Mouse (Mus musculus): Measurements from ENCODE around the gene Greb1.
A peak's percentile ranks its signal among the peaks of the same experiment; 100 is the strongest.

Gene Greb1

DNA sequence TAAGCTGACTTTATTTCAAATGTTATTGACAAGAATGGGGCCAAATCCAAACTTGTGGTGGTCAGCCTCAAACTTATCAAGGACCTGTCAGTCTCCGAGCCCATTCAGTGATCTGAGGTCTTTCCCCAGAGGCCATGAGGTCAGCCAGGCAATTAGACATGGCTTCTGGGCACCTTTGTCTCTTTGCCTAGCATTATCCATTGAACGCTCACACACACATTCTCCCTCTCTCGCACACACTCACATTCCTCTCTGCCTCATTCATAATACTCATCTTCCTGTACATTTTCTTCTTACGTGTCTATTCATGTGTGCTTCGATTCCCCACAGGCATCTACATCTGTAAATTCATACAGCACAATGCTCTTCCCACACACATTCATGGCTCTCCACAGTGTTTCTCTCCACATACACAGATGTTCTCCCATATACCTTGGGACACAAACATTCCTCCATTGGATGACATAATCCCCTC lies 3.3 kb upstream of the Greb1 start:
- DNase-seq: no peak

DNA sequence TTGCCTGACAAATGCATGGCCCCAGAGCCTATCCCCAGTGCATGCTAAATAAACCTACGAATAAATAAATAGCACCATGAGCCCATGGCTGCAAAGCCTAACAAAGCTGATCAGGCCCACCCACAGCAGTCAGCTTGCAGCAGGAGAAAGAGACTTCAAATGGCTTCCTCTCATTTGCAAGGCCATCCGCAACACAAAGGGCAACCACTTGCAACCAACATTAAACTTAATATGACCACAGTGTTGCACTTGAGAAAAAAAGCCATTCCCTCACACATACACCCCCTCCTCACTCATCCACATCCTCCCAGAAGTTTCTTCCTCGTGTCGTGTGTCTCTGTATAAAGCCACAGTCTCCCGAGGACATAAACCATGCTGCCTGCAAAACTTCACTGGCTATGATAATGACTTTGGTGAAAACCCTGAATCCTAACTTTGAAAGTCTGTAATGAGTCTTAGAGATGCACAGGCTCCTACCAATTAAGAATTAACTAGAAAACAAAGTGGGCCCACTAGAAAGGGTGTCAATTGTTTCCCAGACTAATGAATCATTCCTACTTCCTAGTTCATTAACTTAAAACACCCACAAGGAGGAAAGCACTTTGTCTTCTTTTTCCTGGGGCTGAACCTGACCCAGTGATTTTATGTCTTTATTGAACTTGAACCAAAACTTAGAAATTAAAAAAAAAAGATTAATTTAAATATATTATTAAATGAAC lies 2.7 kb upstream of the Greb1 start:
- DNase-seq: no peak

GRCm38 (mm10) chr12:16800959-16801315 lies 251 bp upstream of the Greb1 start:
- DNase-seq: no peak

GRCm38 (mm10) chr12:16799928-16800258 lies 793 bp downstream of the Greb1 start:
- DNase-seq: no peak

- DNase-seq: no peak
Observed at GRCm38 (mm10) chr12:16798894-16799293, 1.8 kb downstream of the Greb1 start.

DNA sequence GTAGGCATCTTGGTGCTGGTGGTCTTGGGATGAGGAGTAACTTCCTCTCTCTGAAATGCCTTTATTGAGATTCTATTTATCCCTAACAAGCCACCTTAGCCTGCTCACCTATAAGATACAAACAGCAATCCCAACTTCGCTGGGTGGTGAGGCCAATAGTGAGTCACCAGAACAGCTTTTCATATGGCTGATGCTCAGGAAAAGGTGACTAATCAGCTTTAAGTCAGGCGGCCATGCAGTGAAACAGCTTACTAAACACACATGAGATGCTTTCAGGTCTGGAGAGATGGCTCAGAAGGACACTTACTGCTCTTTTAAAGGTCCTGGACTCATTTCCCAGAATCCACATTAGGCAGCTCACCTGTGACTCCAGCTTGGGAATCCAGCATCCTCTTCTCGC lies 4.9 kb downstream of the Greb1 start:
- DNase-seq: no peak

GRCm38 (mm10) chr12:16793371-16793770 lies 7.3 kb downstream of the Greb1 start:
- DNase-seq: no peak

DNA sequence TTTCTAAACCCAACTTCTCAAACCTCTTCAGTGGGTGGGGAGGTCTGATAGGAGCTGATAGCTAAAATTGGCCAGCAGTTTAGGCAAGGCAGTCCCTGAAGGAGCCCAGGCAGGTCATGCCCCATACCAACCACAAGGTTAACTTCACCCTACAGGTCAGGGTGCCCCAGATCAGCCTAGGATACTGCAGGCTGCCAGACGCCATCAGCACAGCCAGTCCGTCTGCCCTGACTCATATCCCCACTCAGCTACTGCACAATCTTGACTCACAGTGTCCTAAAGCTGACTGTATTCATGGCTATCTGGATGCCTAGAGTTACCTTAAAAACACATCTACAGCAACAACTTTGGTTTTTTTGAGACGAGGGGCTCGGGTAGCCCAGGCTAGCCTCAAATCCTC lies 10.2 kb downstream of the Greb1 start:
- no peak for DNase-seq

- DNase-seq: no peak
Observed at GRCm38 (mm10) chr12:16789756-16790155, 10.9 kb downstream of the Greb1 start.

DNA sequence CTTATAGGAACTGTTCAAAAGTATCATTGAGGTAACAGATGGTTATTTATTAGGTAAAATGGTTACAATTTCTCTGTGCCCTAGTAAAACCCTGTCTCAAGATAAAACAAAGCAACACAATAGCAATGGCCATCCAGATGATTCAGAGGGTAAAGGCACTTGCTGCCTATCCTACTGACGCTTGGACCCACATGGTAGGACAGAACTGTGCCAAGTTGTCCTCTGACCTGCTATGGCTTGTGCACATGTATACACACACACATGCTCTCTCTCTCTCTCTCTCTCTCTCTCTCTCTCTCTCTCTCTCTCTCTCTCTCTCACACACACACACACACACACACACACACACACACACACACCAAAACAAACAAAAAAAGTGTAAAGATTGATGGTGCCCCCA lies 11.5 kb downstream of the Greb1 start:
- DNase-seq: no peak

DNA sequence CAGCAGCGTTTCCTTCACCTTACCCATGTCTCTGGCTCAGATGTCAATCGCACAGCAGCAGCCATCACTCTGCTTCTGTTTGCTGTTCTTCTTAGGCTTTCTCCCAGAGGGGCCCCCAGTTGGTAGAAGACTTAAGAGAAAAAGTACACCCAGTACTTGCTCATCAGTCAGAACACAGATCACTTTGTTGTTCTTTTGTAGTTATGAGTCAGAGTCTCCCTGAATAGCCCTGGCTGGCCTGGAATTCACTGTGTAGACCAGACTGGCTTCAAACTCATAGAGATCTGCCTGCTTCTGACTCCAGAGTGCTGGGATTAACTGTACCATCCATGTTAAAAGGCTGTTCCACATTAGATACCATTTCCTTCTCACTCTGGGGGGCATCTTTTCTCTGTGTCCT lies 12.1 kb downstream of the Greb1 start:
- no peak for DNase-seq

DNA sequence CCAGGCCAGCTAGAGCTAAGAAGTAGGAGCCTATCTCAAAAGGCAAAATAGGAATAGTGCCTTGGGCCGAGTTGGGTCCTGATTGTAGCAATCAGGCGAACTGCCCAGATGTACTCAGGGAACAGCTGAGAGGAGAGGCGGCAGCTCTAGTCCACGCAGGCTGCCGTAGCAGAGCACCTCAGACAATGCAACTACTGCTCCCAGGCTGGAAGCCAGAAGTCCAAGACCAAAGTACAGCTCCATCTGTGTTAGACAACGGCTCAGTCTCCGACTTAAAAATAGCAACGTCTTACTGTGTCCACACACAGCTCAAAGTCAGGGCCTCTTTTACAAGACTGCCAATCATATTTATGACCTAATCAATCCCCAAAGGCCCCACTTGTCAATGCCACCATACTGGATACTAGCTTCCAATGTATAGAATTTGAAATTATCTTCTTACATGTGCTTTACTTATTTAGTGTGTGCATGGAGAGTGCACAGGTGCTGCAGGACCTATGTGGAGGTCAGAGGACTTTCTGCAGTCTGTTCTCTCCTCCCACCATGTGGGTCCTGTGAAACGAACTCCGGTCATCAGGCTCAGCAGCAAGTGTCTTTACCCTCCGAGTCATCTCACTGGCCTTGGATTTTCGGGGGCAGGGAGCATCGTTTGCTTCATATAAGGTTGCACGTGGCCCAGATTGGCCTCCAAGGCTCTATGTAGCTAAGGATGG lies 19.5 kb downstream of the Greb1 start:
- peak in 1 of 2 experiments; percentile 24 for DNase-seq

GRCm38 (mm10) chr12:16780320-16780719 lies 20.4 kb downstream of the Greb1 start:
- no peak for DNase-seq

DNA sequence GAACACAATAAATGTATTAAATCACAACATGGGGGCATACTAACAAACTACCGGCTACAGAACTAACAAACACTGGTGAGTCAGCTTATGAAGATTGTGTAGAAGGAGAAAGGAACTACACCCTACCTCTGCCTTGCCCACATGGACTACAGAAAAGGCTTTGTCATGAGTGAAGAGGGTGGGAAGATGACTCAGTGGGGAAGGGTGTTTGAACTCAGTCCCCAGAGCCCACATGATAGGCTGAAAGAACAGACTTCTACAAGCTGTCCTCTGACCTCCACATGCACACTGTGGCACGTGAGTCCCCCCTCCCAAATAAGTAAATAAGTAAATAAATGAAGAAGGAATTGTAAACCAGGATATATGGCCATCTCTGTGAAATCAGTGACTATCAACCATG lies 21.5 kb downstream of the Greb1 start:
- DNase-seq: no peak

- no peak for DNase-seq
Observed at GRCm38 (mm10) chr12:16778523-16778922, 22.2 kb downstream of the Greb1 start.

DNA sequence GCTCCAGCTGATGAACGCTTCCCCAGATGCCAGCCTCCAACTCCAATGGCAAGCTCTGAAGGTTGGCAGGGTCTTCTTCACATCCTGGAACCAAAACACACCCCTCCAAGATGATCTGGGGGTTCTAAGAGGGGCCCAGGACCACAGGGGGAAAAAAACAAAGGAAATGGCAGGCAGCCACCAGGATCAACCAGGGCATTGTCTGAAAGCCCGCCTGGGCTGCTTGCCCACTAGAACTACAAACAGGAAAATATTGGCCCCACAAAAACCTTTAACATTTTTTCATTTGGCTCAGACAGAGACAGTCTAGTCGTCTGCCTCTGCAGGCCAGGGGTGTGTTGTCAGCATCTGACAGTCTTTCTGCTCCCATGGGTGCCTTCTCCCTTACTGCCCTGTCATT lies 25.3 kb downstream of the Greb1 start:
- DNase-seq: no peak

DNA sequence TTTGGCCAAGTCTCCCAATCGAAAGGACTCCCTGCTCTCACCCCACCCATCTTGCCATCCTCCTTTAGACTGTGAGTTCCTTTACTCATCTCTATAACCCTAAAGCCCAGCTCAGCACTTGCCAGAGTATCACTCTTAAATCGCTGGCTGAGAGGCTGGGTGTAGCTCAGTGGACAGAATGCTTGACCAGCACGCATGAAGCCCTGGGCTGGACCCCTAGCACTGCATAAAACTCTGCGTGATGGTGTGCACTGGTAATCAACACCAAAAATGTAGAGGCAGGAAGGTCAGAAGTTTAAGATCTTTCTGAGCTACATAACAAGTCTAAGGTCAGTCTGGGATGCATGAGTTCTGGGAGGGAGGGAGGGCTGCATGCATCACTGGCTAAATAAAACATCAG lies 26.1 kb downstream of the Greb1 start:
- DNase-seq: no peak

GRCm38 (mm10) chr12:16769601-16770165 lies 31.0 kb downstream of the Greb1 start:
- DNase-seq: no peak

- no peak for DNase-seq
Observed at GRCm38 (mm10) chr12:16768711-16769110, 32.0 kb downstream of the Greb1 start.

GRCm38 (mm10) chr12:16768251-16768650 lies 32.4 kb downstream of the Greb1 start:
- DNase-seq: no peak

DNA sequence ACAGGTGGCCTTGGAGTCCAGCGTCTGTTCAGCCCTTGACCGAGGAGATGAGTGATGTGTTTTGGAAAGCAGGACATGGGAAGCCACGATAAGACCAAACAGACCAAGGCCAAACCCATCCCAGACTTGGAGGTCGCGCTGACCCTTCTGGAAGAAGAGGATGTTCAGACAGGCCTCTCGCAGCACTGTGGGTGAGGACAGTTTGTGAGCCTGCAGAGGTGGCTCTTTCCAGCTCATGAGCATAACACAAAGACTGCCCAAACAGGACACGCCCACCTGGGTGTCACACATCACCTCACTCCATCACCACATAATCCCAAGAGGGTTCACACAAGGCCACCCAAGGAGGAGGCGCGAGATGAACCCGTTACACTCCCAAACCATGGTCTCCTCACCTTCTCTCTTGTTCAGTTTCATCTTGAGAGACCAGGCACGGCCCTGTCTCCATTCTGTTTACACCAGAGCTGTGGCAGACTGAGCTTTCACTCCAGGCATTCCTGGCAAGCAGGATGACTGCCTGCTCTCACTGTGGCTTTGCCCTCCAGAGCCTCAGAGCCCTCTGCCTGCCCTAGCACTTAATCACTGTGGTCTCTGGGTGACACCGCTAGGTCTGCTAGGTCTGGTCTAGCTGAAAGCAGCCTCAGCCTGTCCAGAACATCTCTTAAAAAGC lies 35.8 kb downstream of the Greb1 start:
- DNase-seq: no peak

DNA sequence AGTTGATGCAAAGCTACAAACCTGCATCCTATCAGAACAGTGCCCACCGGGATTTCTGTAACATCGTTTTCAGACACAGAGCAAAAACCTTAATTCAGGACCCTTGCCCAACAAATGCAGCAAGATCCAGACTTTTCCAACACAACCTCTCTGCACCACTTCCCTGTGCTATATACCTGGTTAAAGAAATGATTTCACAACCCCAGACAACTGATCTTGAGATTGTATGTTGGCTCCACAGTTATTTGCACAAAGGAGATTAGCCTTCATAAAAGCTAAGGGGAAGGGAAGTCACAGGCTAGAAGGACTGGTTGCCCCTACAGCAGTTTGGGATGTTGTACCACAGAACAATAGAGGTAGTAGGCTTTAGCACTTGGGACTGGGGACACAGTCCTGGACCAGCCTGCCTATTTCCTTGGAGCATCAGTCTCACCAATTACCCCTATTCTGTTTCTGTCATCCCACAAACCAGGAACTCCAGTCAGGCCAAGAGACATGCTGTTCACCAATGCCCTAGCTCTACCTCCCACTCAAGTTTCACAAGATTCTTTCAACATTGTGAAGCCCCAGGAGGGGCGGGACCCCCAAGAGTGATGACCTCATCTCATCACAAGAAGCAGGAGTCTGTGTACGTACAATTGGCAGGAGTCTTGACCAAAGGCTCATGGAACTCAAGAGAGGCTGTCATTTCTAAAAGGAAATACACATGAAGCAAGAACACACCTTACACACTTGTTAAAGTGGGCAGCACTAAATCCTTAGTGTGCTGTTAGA lies 36.9 kb downstream of the Greb1 start:
- DNase-seq: no peak

- no peak for DNase-seq
Observed at GRCm38 (mm10) chr12:16761461-16761860, 39.2 kb downstream of the Greb1 start.

Measured in kidney, postnatal 25 days (tissue).